Mouse (Mus musculus) brain, embryonic 14.5 days (tissue): ENCODE results near the gene Cacnb1.

ENCODE experiments used
- CTCF ChIP-seq: fragments of 200-500 bp; IDR thresholded peaks from 2 replicates; pipeline ENCODE4 v1.5.1; 2012; ENCODE audit warnings: inconsistent platforms, mild to moderate bottlenecking, moderate library complexity, borderline replicate concordance; ENCODE audit not compliant: insufficient read depth, insufficient read length; ENCODE audit errors: extremely low read depth
- POLR2A ChIP-seq: fragments of 200-500 bp; IDR thresholded peaks from 2 replicates; pipeline ENCODE4 v1.6.1; 2012; ENCODE audit warnings: mild to moderate bottlenecking, inconsistent platforms, borderline replicate concordance; ENCODE audit not compliant: poor library complexity, insufficient read depth, insufficient read length, severe bottlenecking; ENCODE audit errors: extremely low read depth

DNA sequence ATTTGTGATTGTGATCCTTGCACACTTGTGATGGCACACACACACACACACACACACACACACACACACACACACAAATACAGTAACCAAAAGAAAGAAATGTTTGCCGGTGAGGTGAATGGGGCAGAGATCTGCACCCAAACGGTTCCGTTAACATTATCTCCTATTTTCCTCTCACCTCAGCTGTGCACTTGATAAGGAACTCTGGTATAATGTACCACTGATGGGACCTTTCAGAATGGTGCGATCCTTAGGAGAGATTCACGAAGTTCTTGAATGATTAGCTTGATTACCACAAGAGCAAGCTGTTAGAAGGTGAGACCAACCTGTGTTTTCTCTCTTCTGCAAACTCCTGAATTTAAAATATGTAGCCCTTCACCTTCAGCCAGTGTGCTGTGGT, 54.4 kb downstream of the Cacnb1 start:
- no peak for TF ChIP-seq POLR2A
- no peak for TF ChIP-seq CTCF
